Mouse (Mus musculus): Measurements from ENCODE around the gene Gm27021. TPM values are rescaled to one million over a fixed set of nuclear protein-coding genes. Genes with fewer than 3 reads are reported as not detected.

Gm27021 gene
- polyA plus RNA-seq, 1 experiment = 0.57 TPM

- H3K27me3 ChIP-seq (ENCODE audit: control insufficient read depth, insufficient read depth, low read length) = no peaks in the 10 kb centered on the region
- H3K4me1 ChIP-seq (ENCODE audit: control insufficient read depth, insufficient read depth, low read length) = no peaks in the 10 kb centered on the region
- no peak overlapping the region for H3K4me3 ChIP-seq (ENCODE audit: control insufficient read depth, low read depth, low read length)
- H3K36me3 ChIP-seq (ENCODE audit: control insufficient read depth, insufficient read depth, low read length) = 0 out of 2 replicates have a peak, but pooled peaks cover 1% of the 10 kb centered on the region
- peak; percentile 90 for TF ChIP-seq CTCF (IDR thresholded peaks at IDR 0.05; ENCODE audit: control insufficient read depth, insufficient read depth, insufficient replicate concordance, low read depth, low read length)
- TF ChIP-seq POLR2A (IDR thresholded peaks at IDR 0.05; ENCODE audit: control insufficient read depth, low read depth, low read length) = no peak
- no peak overlapping the region for H3K27ac ChIP-seq (ENCODE audit: control insufficient read depth, insufficient read depth, low read depth, low read length)
Observed at GRCm38 (mm10) chr8:120678447-120678846, 10.6 kb upstream of the Gm27021 start.

GRCm38 (mm10) chr8:120675718-120676117 is 7.8 kb upstream of the Gm27021 start:
- Histone ChIP-seq H3K4me1 (ENCODE audit: control insufficient read depth, insufficient read depth, low read length) (no peaks in the 10 kb centered on the region), H3K4me3 (ENCODE audit: control insufficient read depth, low read depth, low read length) (no peak overlapping the region), H3K36me3 (ENCODE audit: control insufficient read depth, insufficient read depth, low read length) (peaks cover 1% of the 10 kb centered on the region), H3K27me3 (ENCODE audit: control insufficient read depth, insufficient read depth, low read length) (no peaks in the 10 kb centered on the region), H3K27ac (ENCODE audit: control insufficient read depth, insufficient read depth, low read depth, low read length) (no peak overlapping the region)
- TF ChIP-seq POLR2A (IDR thresholded peaks at IDR 0.05; ENCODE audit: control insufficient read depth, low read depth, low read length) (no peak), CTCF (IDR thresholded peaks at IDR 0.05; ENCODE audit: control insufficient read depth, insufficient read depth, insufficient replicate concordance, low read depth, low read length) (0 out of 2 replicates have a peak, but pooled peaks have one; percentile 4)

GRCm38 (mm10) chr8:120673298-120673697 is 5.4 kb upstream of the Gm27021 start:
- no peak for TF ChIP-seq POLR2A (IDR thresholded peaks at IDR 0.05; ENCODE audit: control insufficient read depth, low read depth, low read length)
- TF ChIP-seq CTCF (IDR thresholded peaks at IDR 0.05; ENCODE audit: control insufficient read depth, insufficient read depth, insufficient replicate concordance, low read depth, low read length) = no peak
- H3K4me1 ChIP-seq (ENCODE audit: control insufficient read depth, insufficient read depth, low read length) = 0 out of 2 replicates have a peak, but pooled peaks cover 2% of the 10 kb centered on the region
- H3K27ac ChIP-seq (ENCODE audit: control insufficient read depth, insufficient read depth, low read depth, low read length) = no peak overlapping the region
- H3K36me3 ChIP-seq (ENCODE audit: control insufficient read depth, insufficient read depth, low read length) = peaks cover 1% of the 10 kb centered on the region
- H3K4me3 ChIP-seq (ENCODE audit: control insufficient read depth, low read depth, low read length) = no peak overlapping the region
- no peaks in the 10 kb centered on the region for H3K27me3 ChIP-seq (ENCODE audit: control insufficient read depth, insufficient read depth, low read length)

GRCm38 (mm10) chr8:120672626-120673229 is 4.8 kb upstream of the Gm27021 start:
- 0 out of 2 replicates have a peak, but pooled peaks cover 2% of the 10 kb centered on the region for H3K4me1 ChIP-seq (ENCODE audit: control insufficient read depth, insufficient read depth, low read length)
- H3K36me3 ChIP-seq (ENCODE audit: control insufficient read depth, insufficient read depth, low read length) = peaks cover 1% of the 10 kb centered on the region
- TF ChIP-seq POLR2A (IDR thresholded peaks at IDR 0.05; ENCODE audit: control insufficient read depth, low read depth, low read length) (no peak), CTCF (IDR thresholded peaks at IDR 0.05; ENCODE audit: control insufficient read depth, insufficient read depth, insufficient replicate concordance, low read depth, low read length) (no peak)
- no peak overlapping the region for H3K27ac ChIP-seq (ENCODE audit: control insufficient read depth, insufficient read depth, low read depth, low read length)
- H3K27me3 ChIP-seq (ENCODE audit: control insufficient read depth, insufficient read depth, low read length) = no peaks in the 10 kb centered on the region
- H3K4me3 ChIP-seq (ENCODE audit: control insufficient read depth, low read depth, low read length) = no peak overlapping the region

- Histone ChIP-seq H3K4me1 (ENCODE audit: control insufficient read depth, insufficient read depth, low read length) (peaks cover 5% of the 10 kb centered on the region), H3K4me3 (ENCODE audit: control insufficient read depth, low read depth, low read length) (no peak overlapping the region), H3K27ac (ENCODE audit: control insufficient read depth, insufficient read depth, low read depth, low read length) (no peak overlapping the region), H3K36me3 (ENCODE audit: control insufficient read depth, insufficient read depth, low read length) (peaks cover 1% of the 10 kb centered on the region), H3K27me3 (ENCODE audit: control insufficient read depth, insufficient read depth, low read length) (no peaks in the 10 kb centered on the region)
- TF ChIP-seq CTCF (IDR thresholded peaks at IDR 0.05; ENCODE audit: control insufficient read depth, insufficient read depth, insufficient replicate concordance, low read depth, low read length) (no peak), POLR2A (IDR thresholded peaks at IDR 0.05; ENCODE audit: control insufficient read depth, low read depth, low read length) (no peak)
Observed at GRCm38 (mm10) chr8:120671775-120672174, 3.9 kb upstream of the Gm27021 start.

GRCm38 (mm10) chr8:120668374-120668905 is 561 bp upstream of the Gm27021 start, which contains the start of gene Emc8:
Emc8 (minus strand) TSS chr8:120668573.
- TF ChIP-seq POLR2A (IDR thresholded peaks at IDR 0.05; ENCODE audit: control insufficient read depth, low read depth, low read length) = no peak
- Histone ChIP-seq H3K36me3 (ENCODE audit: control insufficient read depth, insufficient read depth, low read length) (no peaks in the 10 kb centered on the region; the same call in none of the 2 replicates), H3K4me3 (ENCODE audit: control insufficient read depth, low read depth, low read length) (peak within 1 kb of the TSS; percentile 90), H3K27ac (ENCODE audit: control insufficient read depth, insufficient read depth, low read depth, low read length) (peak within 1 kb of the TSS; percentile 85), H3K4me1 (ENCODE audit: control insufficient read depth, insufficient read depth, low read length) (peaks cover 11% of the 10 kb centered on the region), H3K27me3 (ENCODE audit: control insufficient read depth, insufficient read depth, low read length) (no peaks in the 10 kb centered on the region)

GRCm38 (mm10) chr8:120666807-120667470 is 940 bp downstream of the Gm27021 start:
- peaks cover 11% of the 10 kb centered on the region for H3K4me1 ChIP-seq (ENCODE audit: control insufficient read depth, insufficient read depth, low read length)
- H3K27ac ChIP-seq (ENCODE audit: control insufficient read depth, insufficient read depth, low read depth, low read length) = peak overlapping the region; percentile 46; the same call in 1 of the 2 replicates
- H3K4me3 ChIP-seq (ENCODE audit: control insufficient read depth, low read depth, low read length) = peak overlapping the region; percentile 90
- no peaks in the 10 kb centered on the region for H3K27me3 ChIP-seq (ENCODE audit: control insufficient read depth, insufficient read depth, low read length)
- TF ChIP-seq CTCF (IDR thresholded peaks at IDR 0.05; ENCODE audit: control insufficient read depth, insufficient read depth, insufficient replicate concordance, low read depth, low read length) (no peak), POLR2A (IDR thresholded peaks at IDR 0.05; ENCODE audit: control insufficient read depth, low read depth, low read length) (no peak)
- H3K36me3 ChIP-seq (ENCODE audit: control insufficient read depth, insufficient read depth, low read length) = no peaks in the 10 kb centered on the region; the same call in none of the 2 replicates
